Mouse (Mus musculus): ENCODE measurements around the gene Akap8l. TPM values are rescaled to one million over a fixed set of nuclear protein-coding genes. Genes with fewer than 3 reads are reported as not detected.

The Akap8l gene
- polyA plus RNA-seq, 1 experiment from 2014 or later, result 101 TPM

DNA sequence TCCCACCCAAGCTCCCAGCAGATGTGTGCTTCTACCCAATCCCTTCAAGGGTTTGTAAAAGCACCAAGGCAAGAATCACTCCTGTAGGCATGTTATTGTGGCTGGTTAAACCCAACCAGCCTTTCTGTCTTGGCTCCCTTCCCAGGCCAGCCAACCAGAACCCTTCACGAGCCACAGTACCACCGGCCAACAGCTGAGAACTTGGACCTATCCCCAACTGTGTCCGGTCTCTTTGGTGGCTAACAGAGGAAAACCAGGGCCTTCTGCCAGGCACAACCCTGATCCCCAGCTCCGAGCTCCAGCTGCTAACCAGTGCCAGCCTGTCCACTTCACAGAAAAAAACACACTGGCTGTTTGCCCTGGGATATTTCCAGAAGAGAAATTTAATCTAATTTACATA is 3.3 kb upstream of the Akap8l start:
- Histone ChIP-seq H3K4me1 (replicated peaks; ENCODE audit: control insufficient read depth, insufficient read depth, low read length) (peaks cover 8% of the 10 kb centered on the region), H3K4me3 (ENCODE audit: low read length) (no peak overlapping the region), H3K9me3 (ENCODE audit: control insufficient read depth, low read length) (no peaks in the 10 kb centered on the region), H3K4me2 (ENCODE audit: low read depth, low read length) (no peak overlapping the region), H3K27me3 (ENCODE audit: control insufficient read depth, insufficient read depth, low read depth, low read length) (no peaks in the 10 kb centered on the region), H3K36me3 (ENCODE audit: control insufficient read depth, insufficient read depth, low read length) (peaks cover 34% of the 10 kb centered on the region), H3K27ac (ENCODE audit: low read length) (no peak overlapping the region), H3K9ac (ENCODE audit: low read length) (no peak overlapping the region)
- no peak for ATAC-seq (ENCODE audit: low read depth)
- WGBS, result 54% methylated on average over 4 of the region's 4 CpGs

DNA sequence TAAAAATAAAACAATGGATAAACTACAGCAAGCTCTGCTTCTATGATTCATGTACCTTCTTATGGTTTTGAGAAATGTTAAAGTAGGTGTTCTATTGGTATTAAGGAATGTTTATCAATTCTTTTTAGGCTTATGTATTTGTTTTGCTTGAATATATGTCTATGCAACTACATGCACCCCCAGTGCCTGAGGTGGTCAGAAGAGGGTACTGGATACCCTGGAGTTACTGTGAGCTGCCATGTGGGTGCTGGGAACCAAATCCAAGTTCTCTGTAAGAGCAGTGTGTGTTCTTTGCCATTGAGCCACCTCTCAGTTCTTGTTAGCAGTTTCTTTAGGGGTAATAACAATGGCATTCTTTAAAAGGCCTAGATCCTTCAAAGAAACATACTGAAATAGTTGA is 1.3 kb upstream of the Akap8l start:
- Histone ChIP-seq H3K27ac (ENCODE audit: low read length) (no peak overlapping the region), H3K4me2 (ENCODE audit: low read depth, low read length) (no peak overlapping the region), H3K9ac (ENCODE audit: low read length) (no peak overlapping the region), H3K9me3 (ENCODE audit: control insufficient read depth, low read length) (no peaks in the 10 kb centered on the region), H3K36me3 (ENCODE audit: control insufficient read depth, insufficient read depth, low read length) (peaks cover 18% of the 10 kb centered on the region), H3K4me1 (replicated peaks; ENCODE audit: control insufficient read depth, insufficient read depth, low read length) (peaks cover 16% of the 10 kb centered on the region), H3K27me3 (ENCODE audit: control insufficient read depth, insufficient read depth, low read depth, low read length) (no peaks in the 10 kb centered on the region), H3K4me3 (ENCODE audit: low read length) (no peak overlapping the region)
- ATAC-seq (ENCODE audit: low read depth), result no peak

DNA sequence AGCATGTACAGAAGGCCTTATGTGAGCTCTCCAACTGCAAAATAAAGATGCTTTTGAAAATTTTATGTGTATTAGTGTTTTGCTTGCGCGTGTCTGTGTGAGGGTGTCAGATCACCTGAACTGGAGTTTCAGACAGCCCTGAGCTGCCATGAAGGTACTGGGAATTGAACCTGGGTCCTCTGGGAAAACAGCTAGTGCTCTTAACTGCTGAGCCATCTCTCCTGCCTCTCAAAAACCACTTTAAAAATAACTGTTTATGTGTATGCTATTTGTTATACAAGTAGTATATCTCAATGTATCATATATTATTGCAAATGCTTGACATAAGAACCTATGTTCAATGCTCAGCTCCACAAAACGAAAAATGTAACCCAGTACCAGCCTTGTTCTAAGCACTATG is 862 bp upstream of the Akap8l start:
- H3K4me3 ChIP-seq (ENCODE audit: low read length), result no peak overlapping the region; the same call in 1 of the 2 replicates
- no peak for ATAC-seq (ENCODE audit: low read depth)
- 60% methylated on average over 3 of the region's 3 CpGs for WGBS

DNA sequence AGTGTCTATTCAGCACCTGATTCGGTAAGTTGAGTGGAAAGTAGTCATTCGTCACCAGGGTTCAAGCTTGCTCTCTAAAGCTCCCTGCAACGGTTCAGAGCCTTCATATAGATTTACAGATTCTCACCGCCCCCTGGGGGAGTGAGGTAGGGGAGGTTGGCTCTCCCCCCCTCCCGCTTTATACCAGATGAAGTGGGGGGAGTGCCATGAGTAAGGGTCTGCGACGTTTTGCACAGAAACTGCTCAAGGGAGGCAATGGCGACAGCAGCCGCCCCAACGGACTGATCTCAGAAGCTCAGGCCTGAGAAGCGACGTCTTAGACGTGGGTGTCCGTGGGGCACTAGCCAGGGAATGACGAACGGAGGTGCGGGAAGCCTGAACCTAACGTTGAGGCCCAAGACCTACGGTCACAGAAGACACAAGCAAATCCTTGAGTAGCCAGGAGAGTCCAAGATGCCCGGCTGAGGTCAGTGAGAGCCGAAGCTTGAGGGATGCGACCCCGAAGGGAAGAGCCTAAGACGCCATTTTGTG is 491 bp downstream of the Akap8l start:
- ATAC-seq (ENCODE audit: low read depth), result peak; percentile 7; the same call in 1 of the 2 replicates
- Histone ChIP-seq H3K36me3 (ENCODE audit: control insufficient read depth, insufficient read depth, low read length) (peaks cover 2% of the 10 kb centered on the region; the same call in 1 of the 2 replicates), H3K9ac (ENCODE audit: low read length) (peak overlapping the region; percentile 87), H3K9me3 (ENCODE audit: control insufficient read depth, low read length) (no peaks in the 10 kb centered on the region), H3K27ac (ENCODE audit: low read length) (peak overlapping the region; percentile 83), H3K4me3 (ENCODE audit: low read length) (peak overlapping the region; percentile 97), H3K4me1 (replicated peaks; ENCODE audit: control insufficient read depth, insufficient read depth, low read length) (peaks cover 16% of the 10 kb centered on the region), H3K27me3 (ENCODE audit: control insufficient read depth, insufficient read depth, low read depth, low read length) (no peaks in the 10 kb centered on the region), H3K4me2 (ENCODE audit: low read depth, low read length) (peak overlapping the region; percentile 88)
- 1% methylated on average over 24 of the region's 24 CpGs for whole genome bisulfite sequencing

More for the DNA sequence above, 862 bp upstream of the Akap8l start:
- H3K9me3 ChIP-seq (ENCODE audit: control insufficient read depth, low read length), result no peaks in the 10 kb centered on the region
- no peaks in the 10 kb centered on the region for H3K27me3 ChIP-seq (ENCODE audit: control insufficient read depth, insufficient read depth, low read depth, low read length)
- peak overlapping the region; percentile 84 for H3K4me2 ChIP-seq (ENCODE audit: low read depth, low read length)
- H3K4me1 ChIP-seq (replicated peaks; ENCODE audit: control insufficient read depth, insufficient read depth, low read length), result peaks cover 16% of the 10 kb centered on the region
- peaks cover 15% of the 10 kb centered on the region for H3K36me3 ChIP-seq (ENCODE audit: control insufficient read depth, insufficient read depth, low read length)
- H3K27ac ChIP-seq (ENCODE audit: low read length), result no peak overlapping the region
- H3K9ac ChIP-seq (ENCODE audit: low read length), result no peak overlapping the region

DNA sequence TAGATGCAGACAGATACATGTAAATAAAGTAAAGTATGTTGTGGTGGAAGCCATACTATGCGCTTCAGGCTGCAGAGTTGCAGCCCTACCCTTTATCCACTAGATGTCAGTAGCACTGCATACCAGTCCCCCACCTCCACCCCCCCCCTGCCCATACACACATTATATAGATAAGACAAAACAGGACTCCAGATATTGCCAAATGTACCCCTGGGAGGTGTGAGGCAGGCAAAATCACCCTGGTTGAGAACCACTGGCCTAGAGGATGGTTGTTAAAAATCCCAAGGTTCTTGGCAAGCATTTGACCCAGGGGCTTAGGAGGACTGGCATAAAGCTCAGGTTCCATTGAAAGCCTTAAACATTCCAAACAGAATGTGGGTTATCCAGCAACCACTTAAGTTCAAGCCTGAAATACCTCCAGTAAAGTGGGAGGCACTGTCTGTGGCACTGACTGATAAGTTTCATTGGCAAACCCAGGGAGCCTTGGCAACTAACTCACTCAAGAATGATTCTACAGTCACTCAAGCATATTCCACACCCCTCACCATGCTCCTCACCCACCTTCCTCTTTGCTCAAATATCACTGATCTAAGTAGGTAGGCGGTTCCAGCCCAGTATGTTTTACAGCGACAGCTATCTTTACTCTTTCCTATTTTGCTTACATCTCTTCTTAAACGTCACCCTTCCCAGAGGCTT is 1.2 kb downstream of the Akap8l start:
- Histone ChIP-seq H3K4me3 (ENCODE audit: low read length) (peak overlapping the region; percentile 97), H3K27ac (ENCODE audit: low read length) (peak overlapping the region; percentile 83), H3K9ac (ENCODE audit: low read length) (peak overlapping the region; percentile 87), H3K36me3 (ENCODE audit: control insufficient read depth, insufficient read depth, low read length) (0 out of 2 replicates have a peak, but pooled peaks cover 6% of the 10 kb centered on the region), H3K9me3 (ENCODE audit: control insufficient read depth, low read length) (no peaks in the 10 kb centered on the region), H3K27me3 (ENCODE audit: control insufficient read depth, insufficient read depth, low read depth, low read length) (no peaks in the 10 kb centered on the region), H3K4me1 (replicated peaks; ENCODE audit: control insufficient read depth, insufficient read depth, low read length) (peaks cover 16% of the 10 kb centered on the region), H3K4me2 (ENCODE audit: low read depth, low read length) (peak overlapping the region; percentile 88)
- 6% methylated on average over 4 of the region's 4 CpGs for WGBS
- peak; percentile 22; the same call in 1 of the 2 replicates for ATAC-seq (ENCODE audit: low read depth)

DNA sequence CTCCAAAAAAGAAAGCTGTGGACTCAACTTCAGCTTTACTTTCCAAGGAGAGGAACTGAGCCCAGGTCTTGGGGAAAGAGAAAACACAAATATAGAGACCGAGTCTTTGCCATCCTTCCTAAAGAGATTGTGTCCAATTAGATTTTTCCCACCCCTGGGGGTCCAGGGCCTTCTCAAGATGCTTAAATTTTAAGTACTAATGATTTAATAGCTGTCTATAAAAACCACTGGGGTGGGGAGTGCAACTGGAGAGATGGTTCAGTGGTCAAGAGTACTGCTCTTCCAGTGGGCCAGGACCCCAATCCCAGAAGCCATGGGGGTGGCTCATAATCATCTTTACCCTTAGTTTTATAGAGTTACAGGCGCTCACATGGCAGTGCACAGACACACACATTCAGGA is 2.0 kb downstream of the Akap8l start:
- Histone ChIP-seq H3K4me3 (ENCODE audit: low read length) (no peak overlapping the region; the same call in 1 of the 2 replicates), H3K4me2 (ENCODE audit: low read depth, low read length) (peak overlapping the region; percentile 88)

DNA sequence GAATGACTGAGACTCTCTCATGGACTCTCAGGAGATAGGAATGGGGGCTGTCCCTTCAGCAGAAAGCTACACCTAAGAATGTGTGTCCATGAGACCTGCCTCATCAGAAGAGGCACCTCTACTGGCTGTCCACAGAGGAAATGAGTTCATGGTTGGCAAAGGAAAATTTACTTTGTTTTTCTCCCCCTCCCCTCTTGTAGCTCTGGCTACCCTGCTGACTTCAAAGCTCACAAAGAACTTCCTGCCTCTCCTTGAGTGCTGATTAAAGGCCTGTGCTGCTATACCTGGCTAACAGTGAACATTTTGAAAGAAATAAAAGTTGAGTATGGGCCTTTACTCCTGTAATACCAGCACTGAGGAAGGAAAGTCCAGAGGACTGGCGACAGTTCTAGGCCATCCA is 9.3 kb downstream of the Akap8l start:
- Histone ChIP-seq H3K36me3 (ENCODE audit: control insufficient read depth, insufficient read depth, low read length) (peaks cover 10% of the 10 kb centered on the region), H3K9ac (ENCODE audit: low read length) (no peak overlapping the region), H3K4me1 (replicated peaks; ENCODE audit: control insufficient read depth, insufficient read depth, low read length) (no peaks in the 10 kb centered on the region), H3K27ac (ENCODE audit: low read length) (no peak overlapping the region), H3K9me3 (ENCODE audit: control insufficient read depth, low read length) (no peaks in the 10 kb centered on the region), H3K4me2 (ENCODE audit: low read depth, low read length) (no peak overlapping the region), H3K4me3 (ENCODE audit: low read length) (no peak overlapping the region), H3K27me3 (ENCODE audit: control insufficient read depth, insufficient read depth, low read depth, low read length) (no peaks in the 10 kb centered on the region)
- WGBS, result 78% methylated on average over 1 of the region's 1 CpGs
- ATAC-seq (ENCODE audit: low read depth), result no peak

More for the DNA sequence above, 2.0 kb downstream of the Akap8l start:
- no peak for ATAC-seq (ENCODE audit: low read depth)
- Histone ChIP-seq H3K27me3 (ENCODE audit: control insufficient read depth, insufficient read depth, low read depth, low read length) (no peaks in the 10 kb centered on the region), H3K9ac (ENCODE audit: low read length) (peak overlapping the region; percentile 87), H3K4me1 (replicated peaks; ENCODE audit: control insufficient read depth, insufficient read depth, low read length) (peaks cover 16% of the 10 kb centered on the region), H3K27ac (ENCODE audit: low read length) (no peak overlapping the region), H3K9me3 (ENCODE audit: control insufficient read depth, low read length) (no peaks in the 10 kb centered on the region), H3K36me3 (ENCODE audit: control insufficient read depth, insufficient read depth, low read length) (0 out of 2 replicates have a peak, but pooled peaks cover 6% of the 10 kb centered on the region)
- WGBS, result 86% methylated on average over 2 of the region's 2 CpGs

DNA sequence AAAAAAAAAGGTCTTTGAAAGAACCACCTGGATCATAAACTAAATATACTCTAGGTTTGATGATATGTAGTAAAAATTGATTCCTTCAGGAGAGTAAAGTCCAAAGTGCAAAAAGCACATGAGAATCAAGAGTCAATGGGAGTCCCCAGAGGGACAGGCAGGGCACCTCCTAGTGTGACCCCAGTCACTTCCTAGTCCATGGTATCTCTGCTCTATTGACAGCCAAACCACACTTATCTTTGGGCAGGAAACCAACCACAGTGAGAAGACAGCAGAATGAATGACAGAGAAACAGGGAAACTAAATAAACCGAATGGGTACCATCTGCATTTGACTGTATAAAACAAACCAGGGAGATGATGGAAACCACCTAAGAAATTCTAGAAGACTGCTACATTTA is 10.3 kb downstream of the Akap8l start:
- Histone ChIP-seq H3K4me1 (replicated peaks; ENCODE audit: control insufficient read depth, insufficient read depth, low read length) (no peaks in the 10 kb centered on the region), H3K4me3 (ENCODE audit: low read length) (no peak overlapping the region), H3K27me3 (ENCODE audit: control insufficient read depth, insufficient read depth, low read depth, low read length) (no peaks in the 10 kb centered on the region), H3K4me2 (ENCODE audit: low read depth, low read length) (no peak overlapping the region), H3K27ac (ENCODE audit: low read length) (no peak overlapping the region), H3K36me3 (ENCODE audit: control insufficient read depth, insufficient read depth, low read length) (peaks cover 18% of the 10 kb centered on the region), H3K9me3 (ENCODE audit: control insufficient read depth, low read length) (no peaks in the 10 kb centered on the region), H3K9ac (ENCODE audit: low read length) (no peak overlapping the region)
- ATAC-seq (ENCODE audit: low read depth), result no peak
- 81% methylated on average over 1 of the region's 1 CpGs for WGBS

DNA sequence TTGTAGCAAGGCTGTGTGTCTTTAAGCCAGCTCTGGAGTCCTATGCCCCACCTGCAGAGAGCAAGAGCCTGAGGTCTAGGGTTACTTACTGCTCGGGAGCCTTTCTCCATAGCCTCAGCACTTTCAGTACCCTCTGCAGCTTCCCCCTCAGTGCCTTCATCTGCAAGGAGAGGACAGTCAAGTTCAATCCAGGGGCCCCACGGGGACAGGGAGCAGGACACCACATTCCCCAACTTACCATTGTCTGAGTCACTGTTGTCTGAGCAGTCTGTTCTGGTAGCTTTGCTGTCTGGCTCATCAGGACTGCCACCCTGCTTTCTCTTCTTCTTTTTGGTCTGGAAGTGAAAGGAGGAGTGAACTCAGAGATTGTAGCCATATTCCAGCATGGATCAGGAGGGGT is 14.5 kb downstream of the Akap8l start:
- H3K36me3 ChIP-seq (ENCODE audit: control insufficient read depth, insufficient read depth, low read length), result peaks cover 44% of the 10 kb centered on the region
- H3K9me3 ChIP-seq (ENCODE audit: control insufficient read depth, low read length), result no peaks in the 10 kb centered on the region
- H3K9ac ChIP-seq (ENCODE audit: low read length), result no peak overlapping the region
- no peak for ATAC-seq (ENCODE audit: low read depth)
- H3K27me3 ChIP-seq (ENCODE audit: control insufficient read depth, insufficient read depth, low read depth, low read length), result no peaks in the 10 kb centered on the region
- 91% methylated on average over 2 of the region's 2 CpGs for WGBS
- H3K4me3 ChIP-seq (ENCODE audit: low read length), result no peak overlapping the region
- H3K27ac ChIP-seq (ENCODE audit: low read length), result no peak overlapping the region
- no peaks in the 10 kb centered on the region for H3K4me1 ChIP-seq (replicated peaks; ENCODE audit: control insufficient read depth, insufficient read depth, low read length)
- H3K4me2 ChIP-seq (ENCODE audit: low read depth, low read length), result no peak overlapping the region

Measured in lung, embryonic 16.5 days (tissue).